Mouse (Mus musculus): ENCODE measurements around the gene Elovl3.

GRCm38 (mm10) chr19:46103437-46104186, 28.1 kb upstream of the Elovl3 start:
- TF ChIP-seq CTCF (IDR thresholded peaks at IDR 0.05), result no peak
- no peak for TF ChIP-seq POLR2A (IDR thresholded peaks at IDR 0.05; ENCODE audit: insufficient read depth, low read depth, low read length)
- no peak for TF ChIP-seq EP300 (IDR thresholded peaks at IDR 0.05; ENCODE audit: insufficient read depth, low read depth, low read length)
